Mouse (Mus musculus): ENCODE measurements around the gene Zbed5. TPM values are rescaled to one million over a fixed set of nuclear protein-coding genes. Genes with fewer than 3 reads are reported as not detected.

Gene Zbed5
- total RNA-seq, 1 experiment from 2014 or later = 1.8 TPM

Other genes with a start within 250 kb of the Zbed5 start
- gene Zfp11, start 225.6 kb upstream of the Zbed5 start, total RNA-seq (2021) = 4.2 and 5.2 TPM in 2 replicates
- gene Sept14, start 187.2 kb upstream of the Zbed5 start, total RNA-seq (2021) = not detected in 2 replicates
- gene Mrps17, start 180.2 kb upstream of the Zbed5 start, total RNA-seq (2021) = 96.8 and 110 TPM in 2 replicates
- 117 and 132 TPM in 2 replicates for gene Nipsnap2, start 170.7 kb upstream of the Zbed5 start, total RNA-seq (2021)
- gene Psph, start 108.3 kb upstream of the Zbed5 start, total RNA-seq (2021) = 18.9 and 20.5 TPM in 2 replicates
- 45.5 and 58.2 TPM in 2 replicates for gene Sumf2, start 48.7 kb upstream of the Zbed5 start, total RNA-seq (2021)
- 798 and 898 TPM in 2 replicates for gene Chchd2, start 8.3 kb upstream of the Zbed5 start, total RNA-seq (2021)
- gene Phkg1, start 2.8 kb downstream of the Zbed5 start, total RNA-seq (2021) = 3.1 and 3.2 TPM in 2 replicates
- 1.9 and 6.0 TPM in 2 replicates for gene Nupr1l, start 12.8 kb downstream of the Zbed5 start, total RNA-seq (2021)
- 27.7 and 30.8 TPM in 2 replicates for gene Vkorc1l1, start 46.2 kb downstream of the Zbed5 start, total RNA-seq (2021)
- gene Gusb, start 107.3 kb downstream of the Zbed5 start, total RNA-seq (2021) = 55.0 and 62.3 TPM in 2 replicates
- 116 and 167 TPM in 2 replicates for gene Asl, start 133.5 kb downstream of the Zbed5 start, total RNA-seq (2021)
- gene Crcp, start 133.6 kb downstream of the Zbed5 start, total RNA-seq (2021) = 43.9 and 48.0 TPM in 2 replicates
- gene Tpst1, start 177.6 kb downstream of the Zbed5 start, total RNA-seq (2021) = 48.5 and 55.1 TPM in 2 replicates
- 18.1 and 21.6 TPM in 2 replicates for gene Kctd7, start 249.1 kb downstream of the Zbed5 start, total RNA-seq (2021)